Mouse (Mus musculus) adrenal gland, adult 2 months (tissue): ENCODE results near the gene Ucma. TPM values are rescaled to one million over a fixed set of nuclear protein-coding genes. Genes with fewer than 3 reads are reported as not detected.
"Not testable (repeated sequence)": the region's sequence is repeated elsewhere in the genome, so short reads cannot be mapped to it uniquely, and the experiment has no call there.

Experiments
- DNase-seq: peaks from one replicate; pipeline ENCODE4 v3.0.0; 2021
- long read RNA-seq: library from polyadenylated mRNA; stranded (forward); transcript quantifications from one replicate; pipeline ENCODE4 v2.0.0, GENCODE M21; 2021
- polyA plus RNA-seq: library from polyadenylated mRNA; depleted of rRNA; stranded (reverse); fragments of >200 nt; gene quantifications from 2 replicates; pipeline ENCODE4 v1.2.3, GENCODE M21; 2012; rRNA removed
- total RNA-seq, 2 experiments: library from RNA; stranded (reverse); gene quantifications; 2 replicates each; pipeline ENCODE4 v1.2.3; 2021

The Ucma gene
- not detected for total RNA-seq
- polyA plus RNA-seq, result not detected in 2 replicates
- long read RNA-seq, result 0 reads

DNA sequence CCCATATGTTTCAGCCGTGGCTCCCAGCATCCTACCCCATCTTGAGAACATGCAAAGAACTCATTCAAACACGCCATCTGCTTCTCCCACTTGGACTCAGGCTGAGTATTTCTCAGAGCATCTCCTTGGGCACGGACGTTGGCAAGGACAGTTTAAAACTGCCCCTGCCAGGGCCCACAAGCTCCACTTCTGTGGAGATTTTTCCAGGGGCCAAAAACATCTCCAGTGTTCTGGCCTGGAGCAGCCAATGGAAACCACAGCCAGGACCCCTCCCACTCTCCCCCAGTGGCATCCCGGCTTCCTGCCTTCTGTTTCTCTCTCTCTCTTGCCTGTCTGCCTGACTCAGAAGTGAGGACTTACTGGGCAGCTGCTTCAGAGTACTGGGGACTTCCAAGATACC, at the start of gene Ucma:
TSS of gene Ucma (plus strand) at position 316 of the 400 bp plus-strand sequence.
- no peak for DNase-seq

- DNase-seq, result no peak
Observed at GRCm38 (mm10) chr2:4927391-4927790, 48.5 kb upstream of the Ucma start.

DNA sequence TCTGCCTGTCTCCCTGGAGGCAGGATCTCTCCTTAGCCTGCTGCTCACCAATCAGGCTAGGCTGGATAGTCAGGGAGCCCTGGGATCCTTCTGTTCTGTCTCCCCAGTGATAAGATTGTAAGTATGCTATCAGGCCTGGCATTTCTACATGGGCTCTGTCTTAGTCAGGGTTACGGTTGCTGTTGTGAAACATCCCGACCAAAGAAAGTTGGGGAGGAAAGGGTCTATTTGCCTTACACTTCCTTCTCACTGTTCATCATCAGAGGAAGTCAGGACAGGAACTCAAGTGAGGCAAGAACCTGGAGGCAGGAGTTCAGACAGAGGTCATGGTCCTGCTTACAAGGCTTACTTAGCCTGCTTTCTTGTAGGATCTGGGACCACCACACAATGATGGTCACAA, 46.7 kb upstream of the Ucma start:
- no peak for DNase-seq

DNA sequence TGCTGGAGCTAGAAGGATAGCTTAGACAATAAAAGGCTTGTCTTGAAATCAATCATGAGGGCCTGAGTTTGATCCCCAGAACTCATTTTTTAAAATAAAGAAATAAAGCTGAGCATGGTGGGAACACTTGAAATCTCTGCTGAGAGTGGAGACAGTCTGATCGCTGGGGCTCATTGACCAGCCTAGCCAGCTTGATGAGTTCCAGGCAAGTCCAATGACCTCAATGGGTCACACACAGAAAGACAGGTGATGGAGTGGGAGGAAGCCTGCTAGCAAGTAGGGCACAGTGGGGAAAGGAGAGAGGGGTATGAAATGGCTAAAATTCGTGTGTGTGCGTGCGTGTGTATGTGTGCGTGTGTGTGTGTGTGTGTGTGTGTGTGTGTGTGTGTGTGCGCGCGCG, 41.4 kb upstream of the Ucma start:
- DNase-seq, result no peak

DNA sequence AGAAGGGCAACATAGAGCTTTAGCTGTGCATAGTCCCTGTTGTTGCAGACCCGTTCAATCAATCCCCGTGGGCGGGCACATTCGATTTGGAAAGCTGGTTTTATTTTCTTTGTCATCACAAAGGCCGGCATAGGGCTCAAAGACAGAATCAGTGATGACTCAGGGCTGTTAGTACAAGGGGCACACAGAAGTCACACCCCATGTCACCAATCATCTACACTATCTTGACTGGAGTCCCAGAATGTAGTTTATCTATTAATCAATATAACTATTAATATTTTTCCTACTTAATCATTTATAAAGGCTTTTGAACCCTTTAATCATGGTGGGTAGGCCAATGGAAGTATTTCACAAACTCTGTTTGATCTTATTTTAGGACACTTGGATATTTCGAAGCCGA, 38.0 kb upstream of the Ucma start:
- no peak for DNase-seq

DNA sequence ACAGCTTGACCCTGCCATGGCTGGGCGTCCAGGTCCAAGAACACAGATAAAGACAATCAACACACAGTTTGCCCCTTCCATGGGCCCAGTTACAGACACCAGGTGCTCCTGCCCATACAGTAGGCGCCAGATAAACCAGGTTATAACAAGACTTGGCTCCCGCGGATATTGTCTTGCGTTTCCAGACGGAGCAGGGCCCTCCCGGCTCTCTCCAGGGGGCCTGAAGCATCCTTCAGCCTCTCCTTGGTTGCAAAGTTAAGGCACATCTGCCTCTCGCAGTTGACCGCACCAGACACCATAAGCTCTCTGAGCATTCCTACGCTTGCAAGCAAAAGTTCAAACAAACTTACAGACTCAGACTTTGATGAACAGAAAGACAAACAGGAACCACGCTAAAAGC, 35.1 kb upstream of the Ucma start:
- no peak for DNase-seq

GRCm38 (mm10) chr2:4949691-4950090, 26.2 kb upstream of the Ucma start:
- DNase-seq, result not testable (repeated sequence)

- DNase-seq, result no peak
Observed at GRCm38 (mm10) chr2:4950986-4951385, 24.9 kb upstream of the Ucma start.

DNA sequence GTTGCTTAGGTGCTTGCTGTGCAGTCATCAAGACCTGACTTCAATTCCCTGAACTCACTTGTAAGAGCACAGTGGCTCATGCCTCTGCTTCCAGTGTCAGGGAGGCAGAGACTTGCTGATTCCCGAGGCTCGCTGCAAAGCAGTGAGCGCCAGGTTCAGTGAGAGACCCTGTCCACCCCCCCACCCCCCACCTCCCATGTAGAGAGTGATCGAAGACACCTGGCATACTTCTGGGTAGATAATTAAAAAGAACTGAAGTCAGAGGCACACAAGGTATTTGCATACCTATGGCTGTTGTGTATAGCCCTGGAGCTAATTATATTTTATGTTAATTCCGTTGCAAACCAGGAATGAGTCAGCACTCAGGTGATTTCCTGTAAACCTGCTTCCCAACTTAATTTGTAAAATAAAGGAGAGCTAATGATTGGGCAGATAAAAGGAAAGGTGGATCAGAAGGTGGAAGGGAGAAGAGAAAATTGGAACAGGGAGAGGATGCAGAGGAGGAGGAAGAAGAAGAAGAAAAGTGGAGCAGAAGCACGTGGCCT, 21.6 kb upstream of the Ucma start:
- no peak for DNase-seq

DNA sequence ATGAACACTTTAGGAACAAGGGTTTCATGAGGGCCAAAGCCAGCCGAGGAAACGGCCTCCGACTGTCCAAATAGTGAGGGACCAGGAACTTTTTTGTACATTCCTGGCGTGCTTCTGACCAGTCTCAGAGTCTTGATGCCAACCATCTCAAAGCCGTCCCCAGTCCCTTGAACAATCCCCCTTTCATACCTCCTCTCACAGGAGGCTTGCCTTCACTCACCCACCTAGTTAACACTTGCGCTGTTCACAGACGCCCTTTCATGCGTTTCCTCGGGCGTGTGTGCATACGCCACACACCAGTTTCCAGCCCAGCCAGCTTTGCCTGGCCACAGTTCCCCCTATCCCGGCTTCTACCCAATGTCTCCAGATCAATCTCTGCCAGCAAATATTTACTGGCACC, 17.9 kb upstream of the Ucma start:
- DNase-seq, result no peak

DNA sequence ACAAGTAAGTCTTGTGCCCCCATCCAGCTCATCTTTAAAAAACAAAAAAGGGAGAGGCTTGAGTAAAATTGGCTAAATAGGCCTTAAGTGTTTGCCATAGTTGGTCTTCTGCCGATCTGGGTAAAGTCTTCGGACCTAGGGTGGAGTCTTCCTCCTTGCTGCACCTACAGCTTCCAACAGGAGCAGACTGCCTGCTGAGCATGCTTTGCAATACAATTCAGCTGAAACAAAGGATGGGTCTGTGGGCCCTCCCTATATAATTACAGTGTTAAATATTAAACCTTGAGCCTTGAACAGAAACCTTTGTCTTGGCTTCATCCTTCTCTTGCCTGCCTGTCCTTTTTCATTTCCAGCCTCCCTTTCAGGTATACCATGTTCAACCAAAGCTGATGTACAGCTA, 8.1 kb upstream of the Ucma start:
- DNase-seq, result no peak

DNA sequence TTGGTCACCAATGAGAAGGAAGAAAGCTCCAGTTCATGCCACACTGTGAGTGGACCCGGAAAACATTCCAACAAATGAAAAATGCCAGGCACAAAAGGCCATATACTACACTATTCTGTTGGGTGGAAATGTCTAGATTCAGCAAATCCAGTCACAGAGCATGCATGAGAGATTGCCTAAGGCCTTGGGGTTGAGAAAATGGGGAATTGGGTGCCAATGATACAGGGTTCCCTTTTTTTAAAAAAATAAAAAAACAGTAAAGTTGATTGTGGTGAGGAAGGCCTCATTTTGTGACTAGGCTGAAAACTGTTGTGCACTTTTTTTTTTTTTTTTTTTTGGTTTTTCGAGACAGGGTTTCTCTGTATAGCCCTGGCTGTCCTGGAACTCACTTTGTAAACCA, 6.8 kb upstream of the Ucma start:
- no peak for DNase-seq

- DNase-seq, result no peak
Observed at GRCm38 (mm10) chr2:4978091-4978490, 2.2 kb downstream of the Ucma start.

GRCm38 (mm10) chr2:4983987-4984386, 8.1 kb downstream of the Ucma start:
- DNase-seq, result no peak

GRCm38 (mm10) chr2:4985000-4985399, 9.1 kb downstream of the Ucma start:
- no peak for DNase-seq

GRCm38 (mm10) chr2:4986798-4987197, 10.9 kb downstream of the Ucma start:
- DNase-seq, result no peak

GRCm38 (mm10) chr2:4987388-4988180, 11.7 kb downstream of the Ucma start:
- DNase-seq, result no peak

GRCm38 (mm10) chr2:4988826-4989424, 13.0 kb downstream of the Ucma start:
- DNase-seq, result no peak

- no peak for DNase-seq
Observed at GRCm38 (mm10) chr2:4993584-4993983, 17.7 kb downstream of the Ucma start.

- no peak for DNase-seq
Observed at GRCm38 (mm10) chr2:4994436-4994835, 18.5 kb downstream of the Ucma start.

DNA sequence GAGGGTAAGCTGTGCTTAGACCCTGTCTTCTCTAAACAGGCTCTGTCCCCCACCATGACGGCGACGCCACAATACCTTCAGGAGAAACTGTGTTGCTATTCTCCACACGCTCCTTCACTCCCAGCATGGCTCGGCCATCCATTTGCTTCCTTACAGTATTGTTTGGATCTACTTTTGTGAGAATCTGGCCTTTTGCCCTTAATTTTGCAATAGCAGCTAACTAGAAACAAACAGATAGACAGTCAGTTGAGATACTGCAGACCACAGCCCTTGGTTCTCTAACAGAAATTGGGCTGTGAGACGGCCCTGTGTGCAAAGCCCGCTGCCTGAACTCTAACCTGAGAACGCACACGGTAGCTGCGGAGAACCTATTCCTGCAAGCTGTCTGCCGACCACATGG, 19.7 kb downstream of the Ucma start:
- no peak for DNase-seq

DNA sequence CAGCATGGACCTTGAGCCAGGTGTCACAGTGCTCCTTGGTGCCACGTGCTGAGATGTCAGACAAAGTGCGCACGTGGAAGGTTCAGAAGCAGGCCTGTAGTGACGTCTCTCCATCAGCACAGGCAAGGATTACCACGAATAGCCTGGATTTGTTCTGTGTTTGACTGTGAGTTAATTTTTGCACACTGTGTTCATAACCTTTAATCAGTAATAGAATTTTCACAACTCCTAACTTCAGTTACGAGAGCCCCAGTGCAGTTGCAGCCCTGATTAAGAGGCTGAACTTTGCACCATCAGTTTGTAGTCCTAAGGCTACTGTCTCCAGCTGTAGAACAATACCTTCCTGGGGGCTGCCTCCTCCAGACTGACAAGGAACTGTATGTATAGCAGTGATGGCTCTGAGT, 20.5 kb downstream of the Ucma start:
- DNase-seq, result no peak

GRCm38 (mm10) chr2:4998905-4999304, 23.0 kb downstream of the Ucma start:
- DNase-seq, result no peak

- no peak for DNase-seq
Observed at GRCm38 (mm10) chr2:5001266-5001665, 25.3 kb downstream of the Ucma start.
